Mouse (Mus musculus): ENCODE data around the gene Cpne4. TPM values are rescaled to one million over a fixed set of nuclear protein-coding genes. Genes with fewer than 3 reads are reported as not detected.

Cpne4 gene
- polyA plus RNA-seq, 1 experiment = 404 TPM

DNA sequence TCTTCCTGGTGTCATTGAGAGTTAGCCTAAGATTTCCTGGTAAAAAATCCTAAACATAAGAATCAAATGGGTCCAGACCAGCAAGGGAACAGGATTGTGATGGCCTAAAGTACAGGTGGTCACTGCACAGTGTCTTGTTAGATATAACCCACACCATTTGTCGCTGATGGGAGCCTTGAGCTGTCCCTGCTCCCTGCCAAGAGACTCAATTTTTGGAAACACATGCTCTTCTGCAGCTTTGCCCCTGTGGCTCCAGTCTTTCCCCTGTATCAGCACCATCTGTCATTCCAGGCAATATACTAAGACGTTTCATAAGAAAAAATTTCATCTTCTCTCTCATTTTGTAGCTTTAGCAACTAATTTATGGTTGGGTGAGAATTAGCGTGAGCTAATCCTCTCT lies 281.6 kb downstream of the Cpne4 start:
- WGBS = 65% methylated on average over 3 of the region's 3 CpGs
- H3K27ac ChIP-seq (ENCODE audit: insufficient read depth, low read depth, low read length) = peak overlapping the region; percentile 44; the same call in 1 of the 2 replicates
- H3K4me3 ChIP-seq (ENCODE audit: insufficient read depth, low read depth, low read length) = no peak overlapping the region
- no peak for TF ChIP-seq CTCF (IDR thresholded peaks at IDR 0.05; ENCODE audit: insufficient read depth, low read depth, low read length)
- no peak for TF ChIP-seq POLR2A (IDR thresholded peaks at IDR 0.05; ENCODE audit: insufficient read depth, low read depth, low read length)
- no peaks in the 10 kb centered on the region for H3K4me1 ChIP-seq (ENCODE audit: control insufficient read depth, insufficient read depth, low read length)

DNA sequence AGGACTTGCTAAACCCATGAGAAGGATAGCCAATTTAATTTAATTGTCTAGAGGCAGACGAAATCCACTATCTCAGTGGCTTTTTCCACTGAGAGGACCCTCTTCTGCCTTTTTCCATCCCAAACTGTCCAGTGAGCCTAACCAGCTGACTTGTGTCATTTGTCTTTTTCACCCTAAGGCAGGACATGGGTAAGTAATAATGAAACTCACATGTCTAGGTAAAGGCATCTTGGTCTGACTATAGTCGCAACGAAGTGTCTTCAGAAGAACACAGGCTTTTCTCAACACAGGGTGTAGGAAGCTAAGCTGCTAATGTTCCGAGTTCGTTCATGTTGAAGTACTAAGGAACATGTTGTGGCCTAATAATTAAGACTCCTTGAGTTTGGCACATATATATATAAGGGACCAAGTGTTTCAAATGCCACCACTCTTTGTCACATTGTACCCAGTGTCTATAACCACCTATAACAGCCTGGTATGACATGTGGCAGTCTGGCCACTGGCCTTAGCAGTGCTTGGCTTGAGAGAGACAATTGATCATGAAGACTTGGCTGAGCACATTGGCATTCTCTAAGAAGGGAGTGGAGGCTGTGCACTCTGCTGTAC lies 286.0 kb downstream of the Cpne4 start:
- H3K4me1 ChIP-seq (ENCODE audit: control insufficient read depth, insufficient read depth, low read length) = 0 out of 2 replicates have a peak, but pooled peaks cover 2% of the 10 kb centered on the region
- TF ChIP-seq POLR2A (IDR thresholded peaks at IDR 0.05; ENCODE audit: insufficient read depth, low read depth, low read length) (no peak), CTCF (IDR thresholded peaks at IDR 0.05; ENCODE audit: insufficient read depth, low read depth, low read length) (no peak)
- H3K27ac ChIP-seq (ENCODE audit: insufficient read depth, low read depth, low read length) = no peak overlapping the region
- 88% methylated on average over 5 of the region's 5 CpGs for WGBS
- H3K4me3 ChIP-seq (ENCODE audit: insufficient read depth, low read depth, low read length) = no peak overlapping the region

DNA sequence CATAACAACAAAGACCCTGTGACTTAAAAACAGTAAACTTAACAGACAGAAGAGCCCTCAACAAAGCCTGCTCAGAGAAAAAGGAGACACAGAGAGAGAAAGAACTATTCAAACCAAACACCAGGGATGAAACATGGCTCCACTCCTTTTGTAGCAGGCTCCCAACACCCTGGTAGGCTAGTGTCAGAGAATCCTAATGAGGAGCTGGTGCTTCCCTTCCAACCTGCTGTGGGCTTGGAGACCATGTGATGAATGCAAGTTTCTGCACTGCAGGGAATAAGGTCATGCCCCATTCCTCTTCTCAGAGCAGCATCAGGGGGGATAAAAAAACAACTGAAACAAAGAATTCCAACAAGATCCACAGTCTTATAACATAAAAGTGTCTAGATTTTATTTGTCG lies 290.8 kb downstream of the Cpne4 start:
- no peak for TF ChIP-seq POLR2A (IDR thresholded peaks at IDR 0.05; ENCODE audit: insufficient read depth, low read depth, low read length)
- TF ChIP-seq CTCF (IDR thresholded peaks at IDR 0.05; ENCODE audit: insufficient read depth, low read depth, low read length) = no peak
- WGBS = 26% methylated on average over 1 of the region's 1 CpGs

DNA sequence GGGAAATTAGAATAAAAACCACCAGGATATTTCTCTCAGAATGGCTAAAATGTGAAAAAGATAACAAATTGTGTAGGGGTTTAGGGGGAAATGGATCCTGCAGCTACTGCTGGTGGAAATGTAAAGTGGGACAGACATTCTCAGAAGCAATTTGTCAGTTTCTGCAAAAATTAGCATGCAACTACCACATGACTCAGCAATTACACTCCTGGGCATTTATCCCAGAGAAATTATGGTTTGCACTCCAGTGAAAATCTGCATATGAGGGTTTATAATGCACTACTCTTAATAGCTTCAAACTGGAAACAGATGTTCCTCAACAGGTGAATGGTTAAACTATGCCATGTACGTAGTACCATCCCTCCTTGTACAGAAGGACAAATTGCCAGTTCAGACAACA lies 294.2 kb downstream of the Cpne4 start:
- WGBS = 47% methylated on average over 1 of the region's 1 CpGs
- no peak overlapping the region for H3K27ac ChIP-seq (ENCODE audit: insufficient read depth, low read depth, low read length)
- 0 out of 2 replicates have a peak, but pooled peaks cover 2% of the 10 kb centered on the region for H3K4me1 ChIP-seq (ENCODE audit: control insufficient read depth, insufficient read depth, low read length)
- TF ChIP-seq CTCF (IDR thresholded peaks at IDR 0.05; ENCODE audit: insufficient read depth, low read depth, low read length) = no peak
- no peak overlapping the region for H3K4me3 ChIP-seq (ENCODE audit: insufficient read depth, low read depth, low read length)

More for the DNA sequence above, 290.8 kb downstream of the Cpne4 start:
- Histone ChIP-seq H3K27ac (ENCODE audit: insufficient read depth, low read depth, low read length) (peak overlapping the region; percentile 66; the same call in 1 of the 2 replicates), H3K4me1 (ENCODE audit: control insufficient read depth, insufficient read depth, low read length) (0 out of 2 replicates have a peak, but pooled peaks cover 2% of the 10 kb centered on the region), H3K4me3 (ENCODE audit: insufficient read depth, low read depth, low read length) (no peak overlapping the region)

DNA sequence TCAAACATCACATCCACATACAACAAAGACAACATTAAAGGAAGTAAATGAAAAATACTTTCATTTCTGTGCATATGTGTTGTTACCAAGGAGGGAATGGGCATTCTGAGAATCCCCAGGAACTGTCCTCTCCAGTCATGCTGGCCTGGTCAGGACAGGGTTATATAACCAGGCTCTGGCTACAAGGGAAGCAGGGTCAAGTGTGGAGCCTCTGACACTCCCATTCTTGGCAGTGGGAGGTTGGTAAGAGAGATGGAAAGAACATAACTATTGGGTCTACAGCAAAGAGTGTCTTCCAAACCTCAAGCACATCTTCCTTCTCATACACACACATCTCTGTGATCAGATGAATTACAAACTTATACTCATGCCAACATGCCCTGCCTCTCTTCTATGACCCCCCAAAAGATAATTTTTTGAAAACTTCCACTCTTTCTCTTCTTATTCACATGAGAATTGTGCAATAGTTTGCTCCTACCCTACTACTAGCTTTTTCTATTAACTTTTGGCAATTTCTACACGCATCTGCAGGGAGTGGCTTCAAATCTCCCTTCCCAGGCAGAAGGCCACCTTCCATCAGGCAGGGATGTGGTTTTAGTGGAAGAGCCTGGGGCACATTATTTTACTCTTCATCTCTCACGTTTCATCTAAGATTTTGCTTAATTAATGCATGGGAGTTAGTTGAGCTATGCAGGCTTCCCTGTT lies 298.3 kb downstream of the Cpne4 start:
- TF ChIP-seq CTCF (IDR thresholded peaks at IDR 0.05; ENCODE audit: insufficient read depth, low read depth, low read length) (no peak), POLR2A (IDR thresholded peaks at IDR 0.05; ENCODE audit: insufficient read depth, low read depth, low read length) (no peak)
- no peak overlapping the region for H3K27ac ChIP-seq (ENCODE audit: insufficient read depth, low read depth, low read length)
- no peak overlapping the region for H3K4me3 ChIP-seq (ENCODE audit: insufficient read depth, low read depth, low read length)
- no peaks in the 10 kb centered on the region for H3K4me1 ChIP-seq (ENCODE audit: control insufficient read depth, insufficient read depth, low read length)
- 65% methylated on average over 2 of the region's 2 CpGs for WGBS

DNA sequence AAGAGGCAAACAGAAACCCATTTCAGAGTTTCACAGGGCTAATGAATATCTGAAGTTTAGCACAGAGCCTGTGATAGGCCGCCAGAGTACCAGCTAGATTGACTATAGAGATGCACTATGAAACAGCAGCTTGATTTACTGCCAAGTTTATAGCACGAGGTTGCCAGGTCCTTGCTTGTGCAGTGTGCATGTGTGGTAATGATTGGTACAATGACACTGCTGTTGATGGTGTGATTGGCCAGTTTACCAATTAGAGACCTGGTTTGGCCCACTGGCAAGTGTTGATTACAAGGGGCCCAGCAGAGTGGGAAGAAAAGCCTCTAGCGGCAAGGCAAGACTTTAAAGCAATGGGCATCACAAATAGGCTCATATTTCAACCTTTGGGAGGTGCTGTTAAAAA lies 306.6 kb downstream of the Cpne4 start:
- Histone ChIP-seq H3K4me1 (ENCODE audit: control insufficient read depth, insufficient read depth, low read length) (no peaks in the 10 kb centered on the region), H3K4me3 (ENCODE audit: insufficient read depth, low read depth, low read length) (no peak overlapping the region), H3K27ac (ENCODE audit: insufficient read depth, low read depth, low read length) (no peak overlapping the region)
- 32% methylated on average over 3 of the region's 3 CpGs for WGBS
- no peak for TF ChIP-seq POLR2A (IDR thresholded peaks at IDR 0.05; ENCODE audit: insufficient read depth, low read depth, low read length)
- no peak for TF ChIP-seq CTCF (IDR thresholded peaks at IDR 0.05; ENCODE audit: insufficient read depth, low read depth, low read length)

DNA sequence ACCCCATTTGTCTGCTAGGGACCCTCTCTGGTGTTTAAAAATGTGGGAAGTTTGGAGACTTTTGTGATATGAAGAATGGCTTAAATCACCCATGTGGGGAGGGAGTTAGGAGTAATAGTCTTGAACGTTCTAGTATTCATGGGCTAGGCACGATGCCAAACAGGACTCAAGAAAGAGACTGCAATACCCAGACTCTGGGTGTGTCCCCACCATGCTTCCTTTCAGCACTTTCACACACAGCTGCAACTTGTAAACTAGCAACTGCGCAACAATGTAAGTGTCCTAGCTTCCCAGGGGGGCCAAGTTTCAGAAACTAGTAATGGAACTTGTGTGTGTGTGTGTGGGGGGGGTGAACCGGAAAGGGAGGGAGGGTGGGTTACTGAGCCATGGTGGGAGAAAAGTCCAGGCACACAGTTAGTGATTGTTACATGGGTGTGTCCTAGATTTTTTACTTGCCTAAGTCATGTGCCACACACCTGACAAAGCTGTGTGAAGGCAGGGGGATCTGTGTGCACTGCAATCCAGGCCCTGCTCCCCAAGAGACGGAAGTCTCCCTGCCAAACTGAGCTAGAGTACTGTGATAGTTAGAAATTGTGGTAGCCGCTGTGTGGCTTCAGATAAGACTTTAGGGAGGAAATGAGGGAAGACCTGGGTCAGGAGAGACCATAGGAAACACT lies 307.3 kb downstream of the Cpne4 start:
- Histone ChIP-seq H3K4me3 (ENCODE audit: insufficient read depth, low read depth, low read length) (no peak overlapping the region), H3K4me1 (ENCODE audit: control insufficient read depth, insufficient read depth, low read length) (no peaks in the 10 kb centered on the region), H3K27ac (ENCODE audit: insufficient read depth, low read depth, low read length) (no peak overlapping the region)
- TF ChIP-seq CTCF (IDR thresholded peaks at IDR 0.05; ENCODE audit: insufficient read depth, low read depth, low read length) (no peak), POLR2A (IDR thresholded peaks at IDR 0.05; ENCODE audit: insufficient read depth, low read depth, low read length) (no peak)
- 45% methylated on average over 6 of the region's 6 CpGs for WGBS

DNA sequence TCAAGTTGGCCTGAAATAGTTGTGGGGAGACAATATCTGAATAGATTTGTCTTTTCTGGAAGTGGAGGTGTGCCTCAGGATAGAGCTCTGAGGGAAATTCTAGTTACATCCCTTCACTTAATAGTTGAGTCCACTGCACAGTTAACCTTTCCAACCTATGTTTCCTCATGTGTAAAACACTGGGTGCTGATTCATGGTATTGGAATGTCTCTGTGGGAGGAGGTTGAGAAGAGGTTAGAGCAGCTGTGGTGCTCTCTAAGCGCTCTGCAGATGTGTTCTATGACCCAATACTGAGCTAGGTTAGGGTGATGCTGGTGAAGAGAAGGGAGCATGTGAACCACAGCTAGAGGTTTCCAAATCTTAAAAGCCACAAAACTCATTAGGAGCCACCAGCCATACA lies 318.7 kb downstream of the Cpne4 start:
- WGBS = 76% methylated on average over 1 of the region's 1 CpGs
- TF ChIP-seq POLR2A (IDR thresholded peaks at IDR 0.05; ENCODE audit: insufficient read depth, low read depth, low read length) = no peak
- no peak for TF ChIP-seq CTCF (IDR thresholded peaks at IDR 0.05; ENCODE audit: insufficient read depth, low read depth, low read length)
- no peak overlapping the region for H3K27ac ChIP-seq (ENCODE audit: insufficient read depth, low read depth, low read length)
- H3K4me1 ChIP-seq (ENCODE audit: control insufficient read depth, insufficient read depth, low read length) = no peaks in the 10 kb centered on the region
- no peak overlapping the region for H3K4me3 ChIP-seq (ENCODE audit: insufficient read depth, low read depth, low read length)

DNA sequence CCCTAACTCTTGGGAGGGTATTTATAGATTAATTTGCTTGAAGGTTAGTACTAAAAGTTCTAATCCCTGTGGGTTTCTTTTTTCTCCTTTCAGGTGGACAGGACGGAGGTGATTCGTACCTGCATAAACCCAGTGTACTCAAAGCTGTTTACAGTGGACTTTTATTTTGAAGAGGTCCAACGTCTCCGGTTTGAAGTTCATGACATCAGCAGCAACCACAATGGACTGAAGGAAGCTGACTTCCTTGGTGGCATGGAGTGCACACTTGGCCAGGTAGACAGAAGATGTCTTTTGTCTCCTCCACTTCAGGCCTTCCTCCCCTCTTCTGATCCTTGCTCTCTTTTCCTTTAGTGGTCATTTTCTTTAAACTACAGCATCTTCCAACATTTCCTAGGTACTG lies 325.5 kb downstream of the Cpne4 start:
- 84% methylated on average over 4 of the region's 4 CpGs for WGBS
- H3K4me1 ChIP-seq (ENCODE audit: control insufficient read depth, insufficient read depth, low read length) = peaks cover 7% of the 10 kb centered on the region; the same call in 1 of the 2 replicates
- no peak for TF ChIP-seq CTCF (IDR thresholded peaks at IDR 0.05; ENCODE audit: insufficient read depth, low read depth, low read length)
- no peak for TF ChIP-seq POLR2A (IDR thresholded peaks at IDR 0.05; ENCODE audit: insufficient read depth, low read depth, low read length)

More for the DNA sequence above, 325.5 kb downstream of the Cpne4 start:
- Histone ChIP-seq H3K4me3 (ENCODE audit: insufficient read depth, low read depth, low read length) (no peak overlapping the region), H3K27ac (ENCODE audit: insufficient read depth, low read depth, low read length) (no peak overlapping the region)

Data from olfactory bulb, adult 2 months (tissue).